Mouse (Mus musculus) 3134 (cell line): ENCODE measurements around the gene Clcnka.

Source experiments
- DNase-seq: peaks from one replicate; pipeline ENCODE4 v3.0.0-alpha.2; 2011; ENCODE audit warnings: low spot score; ENCODE audit not compliant: insufficient read length; ENCODE audit errors: extremely low read depth

Clcnka gene

GRCm38 (mm10) chr4:141422841-141423240 lies 24.3 kb upstream of the Clcnka start:
- no peak for DNase-seq

- no peak for DNase-seq
Observed at GRCm38 (mm10) chr4:141421423-141421822, 22.9 kb upstream of the Clcnka start.

DNA sequence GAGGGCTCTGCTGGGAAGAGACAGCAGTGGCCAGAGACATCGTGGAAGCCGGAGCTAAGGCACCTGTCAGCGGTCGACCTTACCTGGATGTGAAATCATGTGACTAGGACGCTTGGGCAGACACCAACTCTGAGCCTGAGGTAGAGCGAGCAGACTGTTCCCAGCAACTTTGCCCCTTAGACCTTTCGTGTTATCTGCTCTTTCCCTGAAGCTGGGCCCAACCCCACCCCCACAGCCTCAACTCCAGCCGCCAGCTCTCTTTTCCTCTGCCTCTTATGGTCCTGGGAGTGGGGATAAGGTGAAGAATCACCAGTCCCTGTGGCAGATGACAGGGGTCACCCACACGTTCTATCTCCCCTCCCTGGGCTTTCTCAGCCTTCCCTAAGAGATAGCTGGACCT lies 22.4 kb upstream of the Clcnka start:
- DNase-seq: no peak

DNA sequence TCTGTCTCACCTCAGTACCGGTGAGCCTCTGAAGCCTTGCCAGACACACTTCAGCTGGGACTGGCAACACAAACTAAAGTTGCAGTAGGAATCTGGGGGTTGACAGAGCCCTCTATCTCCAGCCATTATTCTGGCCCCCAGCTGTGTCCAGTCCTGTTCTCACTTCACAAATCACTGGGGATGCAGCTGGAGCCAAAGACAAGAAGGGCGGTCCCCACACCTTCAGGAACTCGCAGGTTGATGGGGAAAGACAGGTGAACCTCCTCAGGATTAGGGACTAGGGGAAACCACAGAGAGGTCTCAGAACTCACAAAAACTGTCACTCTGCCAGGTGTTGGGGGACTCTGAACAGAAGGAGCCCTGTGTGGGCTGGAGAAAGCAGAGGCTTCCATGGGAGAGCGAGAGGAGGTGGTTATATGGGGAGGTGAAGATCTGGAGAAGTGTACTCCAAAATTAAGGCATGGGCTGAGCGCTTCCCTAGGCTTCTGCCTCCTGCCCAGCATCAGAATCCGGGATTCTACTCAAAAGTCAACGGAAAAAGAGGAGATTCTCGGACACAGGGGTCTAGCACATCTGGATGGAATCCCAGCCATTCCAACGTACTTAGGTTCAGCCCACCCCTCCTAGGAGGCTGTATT lies 21.8 kb upstream of the Clcnka start, which contains the start of gene Hspb7:
TSS of gene Hspb7 (plus strand) at position 588 of the 638 bp plus-strand sequence.
- no peak for DNase-seq

DNA sequence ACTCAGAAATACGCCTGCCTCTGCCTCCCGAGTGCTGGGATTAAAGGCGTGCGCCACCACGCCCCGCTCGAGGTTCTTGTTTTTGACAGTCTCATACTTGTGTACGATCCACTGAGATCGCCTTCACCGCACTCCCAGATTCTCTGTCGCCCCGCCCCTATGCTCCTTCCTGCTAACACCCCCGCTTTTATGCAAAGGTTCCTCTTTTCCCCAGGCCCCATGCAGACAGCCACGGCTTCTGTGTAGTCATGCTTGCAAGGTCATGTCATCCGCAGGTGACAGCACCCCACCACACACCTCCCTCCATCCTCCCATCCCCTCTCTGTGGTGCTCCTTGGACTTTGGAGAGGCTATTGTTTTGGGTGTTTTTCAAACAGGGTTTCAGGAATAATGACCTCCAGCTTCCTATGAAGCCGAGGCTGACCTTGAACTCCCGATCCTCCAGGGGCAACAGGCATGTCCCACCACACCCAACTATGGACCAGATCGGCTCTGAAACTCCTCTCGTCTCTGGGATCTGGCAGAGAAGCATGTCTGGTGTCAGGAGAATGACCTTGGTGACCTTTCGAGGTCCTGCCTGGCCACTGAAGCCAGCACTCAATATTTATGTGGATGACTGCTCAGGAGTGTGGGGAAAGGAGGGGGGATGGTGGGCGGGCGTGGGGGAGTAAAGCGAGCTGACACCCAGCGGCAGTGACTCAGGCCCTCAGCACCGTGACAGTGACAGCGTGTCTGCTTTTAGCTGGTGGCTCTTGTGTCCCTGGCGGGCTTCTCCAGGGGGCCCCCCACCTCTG lies 21.1 kb upstream of the Clcnka start:
- no peak for DNase-seq

DNA sequence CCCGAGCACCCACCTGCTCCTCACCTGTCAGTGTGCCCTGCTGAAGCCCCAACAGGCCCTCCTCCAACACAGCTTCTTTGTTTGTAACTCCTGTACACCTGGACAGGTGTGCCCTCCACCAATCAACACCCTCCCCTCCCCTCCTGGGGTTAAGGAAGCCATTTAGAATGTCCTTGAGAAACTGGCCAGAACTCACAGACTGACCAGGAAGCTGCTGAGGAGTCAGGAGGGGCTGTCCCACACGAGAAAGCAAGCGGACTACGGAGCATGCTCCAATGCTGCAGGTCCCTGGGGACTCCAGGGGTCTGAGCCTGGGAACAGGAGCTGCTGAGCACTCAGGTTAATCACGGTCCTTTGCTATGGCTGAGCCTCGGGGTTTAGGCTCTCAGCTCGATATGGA lies 17.4 kb upstream of the Clcnka start, which contains the start of gene Clcnkb:
TSS of gene Clcnkb (minus strand) at position 91 of the 400 bp plus-strand sequence.
- no peak for DNase-seq

DNA sequence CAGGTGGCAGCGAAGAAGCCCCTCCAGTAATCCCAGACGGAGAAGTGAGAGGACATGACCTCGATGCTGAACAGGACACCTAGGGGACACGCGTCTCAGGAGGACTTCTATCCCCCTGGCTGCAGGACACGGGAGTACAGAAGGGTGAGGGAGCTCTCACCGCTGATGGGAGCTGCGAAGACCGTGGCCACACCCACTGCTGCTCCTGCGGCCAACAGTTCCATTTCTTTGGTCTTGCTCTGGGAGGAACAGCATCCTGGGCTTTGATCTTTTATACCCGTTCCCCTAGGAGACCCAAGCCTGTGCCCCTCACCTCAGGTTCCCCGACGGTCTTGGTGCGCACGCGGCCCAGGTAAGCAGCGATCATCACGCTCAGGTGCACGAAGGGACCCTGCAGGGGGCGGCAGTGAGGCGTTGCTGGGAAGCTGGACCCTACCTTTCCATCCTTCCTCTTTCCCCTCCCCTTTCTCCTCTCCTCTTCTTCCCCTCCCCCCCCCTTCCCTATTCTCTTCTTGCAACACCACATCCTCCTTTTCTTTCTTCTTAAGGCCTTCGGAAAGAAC lies 13.0 kb upstream of the Clcnka start:
- DNase-seq: no peak

- no peak for DNase-seq
Observed at GRCm38 (mm10) chr4:141408577-141408976, 10.1 kb upstream of the Clcnka start.

GRCm38 (mm10) chr4:141406516-141407299 lies 8.2 kb upstream of the Clcnka start:
- peak; percentile 65 for DNase-seq

DNA sequence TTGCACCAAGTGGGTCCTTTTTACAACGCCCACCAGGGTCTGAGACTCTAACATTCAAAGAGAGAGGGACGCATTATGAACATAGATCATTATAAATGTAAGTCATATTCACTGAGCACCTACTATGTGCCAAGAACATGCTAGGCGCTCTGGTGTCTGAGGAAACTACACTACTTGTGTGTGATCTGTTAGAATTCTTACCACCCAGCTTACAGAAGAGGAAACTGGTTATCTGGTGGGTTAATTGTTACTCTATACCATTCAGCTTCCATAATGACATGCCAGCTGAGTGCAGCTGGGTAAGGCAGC lies 6.7 kb upstream of the Clcnka start:
- DNase-seq: no peak

DNA sequence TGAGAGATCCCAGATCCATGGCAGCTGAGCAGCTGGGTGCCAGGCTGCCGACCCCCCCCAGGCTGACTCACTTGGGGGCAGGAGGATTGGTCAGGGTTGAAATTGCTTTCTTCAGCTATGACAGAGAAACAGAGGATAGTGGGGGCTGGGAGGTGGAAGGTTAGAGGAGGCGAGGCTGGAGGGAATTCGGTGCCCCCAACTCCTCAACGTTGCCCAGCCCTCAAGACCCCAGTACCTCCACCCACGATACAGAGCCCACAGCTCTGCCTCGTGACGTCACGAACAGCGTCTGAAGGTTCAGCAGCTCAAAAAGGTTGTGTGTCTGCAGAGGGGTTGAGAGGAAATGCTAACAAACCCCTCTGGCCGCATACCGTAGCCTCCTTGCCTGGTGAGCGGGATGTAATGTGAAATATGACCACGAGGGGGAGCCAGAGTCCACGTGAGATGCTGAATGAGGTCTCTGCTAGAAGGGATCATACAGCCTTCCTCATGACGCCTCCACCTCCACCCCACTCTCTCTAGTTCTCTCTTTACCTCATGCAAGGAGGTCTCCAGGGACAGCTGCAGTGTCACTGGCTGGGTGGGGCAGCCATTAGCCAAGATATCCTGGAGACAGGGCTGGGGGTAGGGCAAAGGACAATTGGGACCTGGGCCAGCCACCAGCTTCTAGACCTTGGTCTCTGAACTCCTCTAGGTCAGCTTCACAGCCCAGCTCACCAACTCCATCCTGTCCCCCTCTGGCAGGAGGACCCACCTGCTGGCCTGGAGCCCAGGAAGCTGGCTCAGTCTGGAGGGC lies 6.2 kb upstream of the Clcnka start:
- DNase-seq: peak; percentile 55

- no peak for DNase-seq
Observed at GRCm38 (mm10) chr4:141400171-141400570, 1.6 kb upstream of the Clcnka start.

DNA sequence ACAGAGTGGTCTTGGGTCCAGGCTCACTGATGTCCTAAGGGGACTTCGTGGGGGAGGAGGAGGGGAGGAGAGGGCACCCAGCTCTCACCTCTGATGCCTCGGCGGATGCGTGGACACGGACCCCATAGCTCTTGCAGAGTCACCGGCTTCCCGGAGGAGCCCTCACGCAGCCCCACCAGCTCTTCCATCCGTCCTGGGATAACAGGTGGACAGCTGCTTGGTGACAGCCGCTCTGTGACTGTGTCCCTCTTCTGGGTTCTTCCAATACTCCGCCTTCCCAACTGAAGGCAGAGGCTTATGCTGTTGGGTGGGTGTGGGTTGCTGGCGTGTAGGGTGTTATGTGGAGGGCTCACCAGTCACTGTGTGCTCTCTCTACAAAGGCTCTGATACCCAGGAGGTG lies 663 bp downstream of the Clcnka start:
- DNase-seq: no peak

DNA sequence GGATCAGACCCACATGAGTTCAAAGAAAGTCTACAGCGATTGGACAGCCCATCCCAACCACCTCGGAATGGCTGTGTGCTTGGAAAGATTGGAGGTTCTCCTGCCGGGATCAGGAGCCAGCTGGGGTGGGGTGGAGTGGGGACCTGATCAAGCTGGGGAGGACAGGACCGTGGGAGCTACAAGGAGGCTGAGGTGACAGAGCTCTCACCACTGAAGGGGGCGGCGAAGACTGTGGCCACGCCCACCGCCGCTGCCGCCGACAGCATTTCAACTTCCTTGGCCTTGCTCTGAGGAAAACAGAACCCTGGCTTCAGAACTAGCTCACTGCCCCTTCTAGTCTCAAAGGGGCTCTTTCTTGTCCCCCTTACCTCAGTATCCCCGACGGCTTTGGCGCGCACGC lies 3.8 kb downstream of the Clcnka start:
- DNase-seq: no peak

GRCm38 (mm10) chr4:141391293-141391692 lies 7.2 kb downstream of the Clcnka start:
- no peak for DNase-seq

GRCm38 (mm10) chr4:141389366-141390150 lies 9.0 kb downstream of the Clcnka start:
- DNase-seq: no peak

GRCm38 (mm10) chr4:141387933-141388332 lies 10.6 kb downstream of the Clcnka start:
- no peak for DNase-seq

GRCm38 (mm10) chr4:141387093-141387784 lies 11.3 kb downstream of the Clcnka start:
- peak; percentile 36 for DNase-seq

GRCm38 (mm10) chr4:141386150-141386549 lies 12.4 kb downstream of the Clcnka start:
- DNase-seq: no peak
